Mouse (Mus musculus) ES-Bruce4 (cell line): ENCODE data around the gene Rbm47. TPM values are rescaled to one million over a fixed set of nuclear protein-coding genes. Genes with fewer than 3 reads are reported as not detected.
A peak's percentile ranks its signal among the peaks of the same experiment; 100 is the strongest.

Source experiments
- H3K27ac ChIP-seq: 2 replicates; pipeline ENCODE4 v1.5.1; 2012; ENCODE audit warnings: low read length, inconsistent platforms; ENCODE audit not compliant: insufficient read depth
- H3K27me3 ChIP-seq: 2 replicates; pipeline ENCODE4 v1.6.1; 2012; ENCODE audit warnings: mild to moderate bottlenecking, low read length, inconsistent platforms; ENCODE audit not compliant: control insufficient read depth, poor library complexity, insufficient read depth, severe bottlenecking
- H3K36me3 ChIP-seq: 2 replicates; pipeline ENCODE4 v1.6.1; 2012; ENCODE audit warnings: inconsistent platforms, mild to moderate bottlenecking, low read length, moderate library complexity; ENCODE audit not compliant: control insufficient read depth, poor library complexity, insufficient read depth, severe bottlenecking
- H3K4me1 ChIP-seq: one replicate; pipeline ENCODE4 v1.8.1; 2011; ENCODE audit warnings: low read length; ENCODE audit not compliant: control insufficient read depth, insufficient read depth
- H3K4me3 ChIP-seq: 2 replicates; pipeline ENCODE4 v1.5.1; 2011; ENCODE audit warnings: low read depth, mild to moderate bottlenecking, low read length
- H3K9ac ChIP-seq: 2 replicates; pipeline ENCODE4 v1.6.1; 2012; ENCODE audit warnings: low read depth, mild to moderate bottlenecking, inconsistent platforms; ENCODE audit not compliant: poor library complexity, severe bottlenecking
- H3K9me3 ChIP-seq: replicated peaks from 2 replicates; pipeline ENCODE4 v1.6.1; 2012; ENCODE audit warnings: mild to moderate bottlenecking, low read length, inconsistent platforms; ENCODE audit not compliant: control insufficient read depth, poor library complexity, insufficient read depth, severe bottlenecking
- CTCF ChIP-seq: IDR thresholded peaks from one replicate; pipeline ENCODE4 v1.8.1; 2011; ENCODE audit warnings: low read depth, low read length
- EP300 ChIP-seq: IDR thresholded peaks from 2 replicates; pipeline ENCODE4 v1.6.1; 2011; ENCODE audit warnings: low read depth, low read length; ENCODE audit not compliant: insufficient read depth
- POLR2A ChIP-seq: IDR thresholded peaks from one replicate; pipeline ENCODE4 v1.8.1; 2011; ENCODE audit warnings: low read length; ENCODE audit not compliant: insufficient read depth
- polyA plus RNA-seq: library from polyadenylated mRNA; stranded (reverse); fragments of >200 nt; gene quantifications from 2 replicates; pipeline ENCODE4 v1.2.4, GENCODE M21; 2011; ENCODE audit warnings: low read depth; ENCODE audit not compliant: missing spikeins, insufficient read depth, insufficient read length

Rbm47 gene
- polyA plus RNA-seq, 1 experiment: 82.8 TPM

DNA sequence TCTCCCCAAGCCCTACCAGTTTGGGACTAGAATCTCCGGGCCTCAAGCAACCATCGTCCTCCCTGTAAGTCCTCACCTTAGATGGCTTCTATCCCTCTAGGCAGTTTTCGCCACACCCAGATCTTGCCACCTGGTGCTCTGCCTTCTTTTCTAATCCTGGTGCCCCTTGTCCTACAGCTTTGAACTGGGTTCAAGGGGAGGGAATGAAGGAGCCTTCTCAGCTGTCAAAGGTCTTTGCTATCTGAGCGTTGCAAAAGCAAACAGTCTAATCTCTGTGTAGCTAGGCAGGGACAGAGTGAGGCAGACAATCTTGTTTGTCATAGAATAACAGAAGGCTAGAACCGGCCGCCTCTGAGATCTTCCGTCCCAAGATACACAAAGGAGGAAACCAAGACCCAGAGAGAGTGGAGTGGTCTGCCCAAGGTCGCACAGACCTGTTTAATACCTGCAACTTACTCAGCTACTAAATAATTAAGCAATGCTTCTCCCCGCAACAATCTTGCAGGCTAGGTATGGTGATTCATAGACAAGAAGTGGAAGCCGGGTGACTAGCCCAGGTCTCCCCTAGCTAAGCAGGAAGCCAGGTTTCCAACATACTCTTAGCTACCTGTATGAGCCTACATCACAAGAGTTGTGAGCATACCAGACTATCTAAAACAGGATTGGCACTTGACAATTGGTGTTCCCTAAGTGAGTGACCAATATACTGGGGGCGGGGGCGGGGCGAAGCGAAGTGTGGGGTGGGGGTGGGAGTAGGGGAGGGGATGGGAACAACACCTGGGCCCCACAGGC, 168.6 kb downstream of the Rbm47 start, which contains the start of gene 9130230L23Rik:
9130230L23Rik (minus strand) TSS at position 152 of the 792 bp plus-strand sequence.
- no peaks in the 10 kb centered on the region for H3K36me3 ChIP-seq
- H3K4me3 ChIP-seq: peak within 1 kb of the TSS; percentile 21
- H3K27me3 ChIP-seq: no peaks in the 10 kb centered on the region
- peaks cover 2% of the 10 kb centered on the region for H3K4me1 ChIP-seq
- 0 out of 2 replicates have a peak within 1 kb of the TSS, but pooled peaks have one; percentile 37 for H3K9ac ChIP-seq
- 0 out of 2 replicates have a peak, but pooled peaks have one; percentile 50 for TF ChIP-seq EP300
- no peak for TF ChIP-seq POLR2A
- TF ChIP-seq CTCF: no peak
- peak within 1 kb of the TSS; percentile 90 for H3K27ac ChIP-seq
- no peaks in the 10 kb centered on the region for H3K9me3 ChIP-seq

DNA sequence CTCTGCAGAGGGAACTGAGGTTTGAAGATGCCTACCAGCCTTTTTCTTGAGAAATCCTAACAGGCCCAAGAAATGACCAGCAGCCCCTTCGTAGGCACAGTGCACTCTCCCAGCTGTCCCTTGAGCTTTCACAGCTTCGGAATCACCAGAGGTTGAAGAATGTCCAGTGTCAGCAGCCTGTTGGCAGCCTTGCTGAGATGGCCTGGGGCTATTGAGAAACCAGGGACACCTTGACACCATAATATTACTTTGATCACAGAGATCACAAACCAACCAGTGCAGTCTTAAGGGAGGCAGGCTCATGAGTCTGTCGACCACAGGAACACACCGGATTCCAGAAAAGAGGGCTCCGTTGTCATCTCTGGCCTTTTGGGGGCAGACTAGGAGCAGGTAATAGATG, 171.7 kb downstream of the Rbm47 start:
- H3K27me3 ChIP-seq: no peaks in the 10 kb centered on the region
- no peak overlapping the region for H3K27ac ChIP-seq
- H3K9ac ChIP-seq: no peak overlapping the region
- H3K36me3 ChIP-seq: no peaks in the 10 kb centered on the region
- H3K4me1 ChIP-seq: peaks cover 2% of the 10 kb centered on the region
- H3K9me3 ChIP-seq: no peaks in the 10 kb centered on the region
- TF ChIP-seq POLR2A: no peak
- no peak for TF ChIP-seq EP300
- TF ChIP-seq CTCF: no peak
- H3K4me3 ChIP-seq: no peak overlapping the region

DNA sequence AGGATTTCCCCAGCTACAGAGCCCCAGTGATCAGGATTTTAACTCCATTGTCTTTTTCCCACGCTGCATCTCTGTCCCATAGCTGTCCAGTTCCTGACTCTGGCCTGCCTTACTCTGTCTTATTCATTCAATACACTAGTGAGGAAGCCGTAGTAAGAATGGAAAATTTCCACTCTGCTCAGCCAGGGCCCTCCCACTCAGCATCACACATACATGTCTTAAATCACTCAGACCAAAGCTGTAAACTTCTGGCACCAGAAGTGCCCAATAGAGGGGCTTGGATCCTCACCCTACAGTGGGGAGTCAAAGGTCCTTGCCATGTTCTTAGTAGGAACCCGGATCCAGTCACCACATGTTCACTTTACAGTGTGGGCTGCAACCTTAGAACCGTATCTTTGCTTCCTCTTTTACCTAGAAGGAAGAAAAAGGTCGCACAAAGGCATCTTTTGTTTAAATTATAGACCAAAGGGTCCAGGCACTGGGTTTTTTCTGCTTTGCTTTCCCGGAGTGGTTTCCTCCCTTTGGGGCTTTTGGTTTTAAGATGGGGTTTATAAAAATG, 172.3 kb downstream of the Rbm47 start:
- H3K27me3 ChIP-seq: no peaks in the 10 kb centered on the region
- no peaks in the 10 kb centered on the region for H3K9me3 ChIP-seq
- no peak for TF ChIP-seq POLR2A
- TF ChIP-seq CTCF: no peak
- no peak for TF ChIP-seq EP300
- no peak overlapping the region for H3K27ac ChIP-seq
- no peak overlapping the region for H3K9ac ChIP-seq
- H3K4me1 ChIP-seq: no peaks in the 10 kb centered on the region
- H3K36me3 ChIP-seq: no peaks in the 10 kb centered on the region
- H3K4me3 ChIP-seq: no peak overlapping the region

DNA sequence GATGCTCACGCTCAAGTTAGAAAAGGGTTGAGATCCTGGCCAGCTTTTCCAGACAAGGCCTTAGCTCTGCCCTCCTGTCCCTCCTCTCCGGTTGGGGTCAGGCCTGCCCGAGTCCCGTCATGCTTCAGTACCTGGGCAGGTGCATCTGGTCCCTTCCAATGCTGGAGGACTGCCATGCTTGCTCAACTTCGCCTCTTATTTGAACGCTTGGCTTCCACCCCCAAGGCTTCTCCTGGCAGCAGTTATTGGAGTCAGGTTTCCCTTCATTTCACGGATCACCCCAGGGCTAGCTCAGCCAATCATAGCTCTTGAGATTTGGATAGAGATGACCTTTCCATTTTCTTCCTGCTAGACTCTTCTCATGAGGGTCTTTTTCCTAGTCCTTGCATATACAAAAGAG, 172.8 kb downstream of the Rbm47 start:
- TF ChIP-seq CTCF: no peak
- Histone ChIP-seq H3K4me3 (no peak overlapping the region), H3K36me3 (no peaks in the 10 kb centered on the region), H3K9ac (no peak overlapping the region), H3K9me3 (no peaks in the 10 kb centered on the region), H3K27me3 (no peaks in the 10 kb centered on the region), H3K4me1 (no peaks in the 10 kb centered on the region), H3K27ac (no peak overlapping the region)

DNA sequence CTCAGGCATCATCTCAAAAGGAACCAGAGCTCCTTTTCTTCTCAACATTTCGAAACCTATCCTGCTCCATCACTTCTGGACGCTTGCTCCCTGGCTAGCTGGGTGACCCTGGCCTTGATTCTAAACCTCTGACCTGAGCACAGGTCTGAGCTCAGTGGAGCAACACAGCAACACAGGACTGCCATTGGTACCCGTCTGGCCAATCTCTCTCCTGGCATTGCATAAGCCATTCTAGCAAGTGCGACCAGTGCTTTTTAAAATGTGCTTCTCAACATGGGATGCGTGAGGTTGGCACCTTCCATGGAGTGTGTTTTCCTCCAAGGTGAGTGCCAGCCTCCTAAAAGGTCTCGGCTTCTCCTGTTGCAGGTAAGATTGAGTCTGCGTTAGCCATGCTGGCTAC, 173.8 kb downstream of the Rbm47 start:
- Histone ChIP-seq H3K4me1 (no peaks in the 10 kb centered on the region), H3K27ac (no peak overlapping the region), H3K9me3 (no peaks in the 10 kb centered on the region), H3K9ac (no peak overlapping the region), H3K4me3 (no peak overlapping the region), H3K27me3 (no peaks in the 10 kb centered on the region), H3K36me3 (no peaks in the 10 kb centered on the region)
- no peak for TF ChIP-seq EP300
- no peak for TF ChIP-seq CTCF

DNA sequence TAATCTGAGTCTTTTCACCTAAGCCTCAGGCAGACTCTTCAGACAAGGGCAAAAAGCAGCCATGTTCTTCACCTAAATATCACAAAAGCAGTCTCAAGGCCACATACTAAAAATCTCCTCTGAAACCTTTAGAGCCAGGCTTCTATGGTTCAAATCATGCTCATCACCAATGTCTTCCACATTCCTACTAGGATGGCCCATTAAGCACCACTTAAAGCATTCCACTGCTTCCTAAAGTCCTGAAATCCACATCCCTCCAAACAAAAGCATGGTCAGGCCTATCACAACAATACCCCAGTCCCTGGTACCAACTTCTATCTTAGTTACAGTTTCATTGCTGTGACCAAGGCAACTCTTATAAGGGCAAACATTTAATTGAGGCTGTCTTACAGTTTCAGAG, 175.1 kb downstream of the Rbm47 start:
- H3K9ac ChIP-seq: no peak overlapping the region
- no peaks in the 10 kb centered on the region for H3K36me3 ChIP-seq
- H3K27ac ChIP-seq: no peak overlapping the region
- H3K9me3 ChIP-seq: no peaks in the 10 kb centered on the region
- no peaks in the 10 kb centered on the region for H3K27me3 ChIP-seq
- H3K4me3 ChIP-seq: no peak overlapping the region
- H3K4me1 ChIP-seq: no peaks in the 10 kb centered on the region
- TF ChIP-seq POLR2A (no peak), CTCF (no peak), EP300 (no peak)
